Mouse (Mus musculus): Measurements from ENCODE around the gene Ccr6. TPM values are rescaled to one million over a fixed set of nuclear protein-coding genes. Genes with fewer than 3 reads are reported as not detected.
"Not testable (repeated sequence)": the region's sequence is repeated elsewhere in the genome, so short reads cannot be mapped to it uniquely, and the experiment has no call there.

Ccr6 gene
- polyA plus RNA-seq (2016; fragmentation: Nextera tagmentation; extraction: Ambion mirVana), result not detected in 2 replicates

DNA sequence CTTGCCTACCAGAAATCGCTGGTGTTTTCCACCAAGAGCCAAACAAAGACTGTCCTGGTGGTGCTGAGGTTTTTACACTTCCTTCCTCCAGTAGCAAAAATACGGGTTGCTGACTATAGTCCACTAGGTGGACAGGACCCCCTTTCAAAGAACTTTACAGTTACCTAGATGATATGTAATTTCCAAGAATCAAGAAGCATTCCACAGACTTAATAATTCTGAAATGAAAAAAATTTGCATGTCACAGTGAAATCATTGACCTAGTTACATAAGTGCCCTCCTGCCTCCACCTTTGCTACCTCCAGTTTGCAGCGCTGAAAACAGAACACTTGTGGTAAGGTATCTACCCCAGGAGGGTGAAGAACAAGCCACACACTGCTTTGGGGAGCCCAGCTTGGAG, at the start of gene Ccr6:
Gene Ccr6, plus strand, starts transcription at position 301 of the 400 bp plus-strand sequence.
- no peaks in the 10 kb centered on the region for H3K9me3 ChIP-seq
- H3K36me3 ChIP-seq (replicated peaks), result no peaks in the 10 kb centered on the region
- 80% methylated on average over 3 of the region's 3 CpGs for WGBS
- no peak for DNase-seq (ENCODE audit: low spot score)
- no peak within 1 kb of the TSS for H3K4me3 ChIP-seq
- no peak within 1 kb of the TSS for H3K27ac ChIP-seq (replicated peaks)
- H3K27me3 ChIP-seq (replicated peaks; ENCODE audit: low read depth, poor library complexity, severe bottlenecking), result no peaks in the 10 kb centered on the region
- no peaks in the 10 kb centered on the region for H3K4me1 ChIP-seq

DNA sequence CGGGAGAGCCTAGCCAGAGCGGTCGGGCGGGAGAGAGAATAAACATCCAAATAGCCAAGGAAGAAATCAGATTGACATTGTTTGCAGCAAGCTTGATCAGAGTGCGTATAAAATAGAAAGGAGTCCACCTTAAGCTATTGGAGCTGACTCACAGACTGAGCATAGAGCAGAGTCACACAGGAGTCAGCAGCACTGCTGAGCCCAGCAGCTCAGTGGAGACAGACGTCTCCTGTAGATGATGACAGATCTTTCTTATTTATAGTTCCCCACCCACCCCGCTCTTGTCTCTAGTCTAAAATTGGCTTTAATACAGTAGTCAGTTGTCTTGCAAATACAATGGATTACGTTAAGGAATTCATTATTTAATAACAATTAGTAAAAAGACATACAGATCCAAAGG, 42.2 kb upstream of the Ccr6 start:
- Histone ChIP-seq H3K4me1 (no peaks in the 10 kb centered on the region), H3K4me3 (no peak overlapping the region), H3K27me3 (replicated peaks; ENCODE audit: low read depth, poor library complexity, severe bottlenecking) (no peaks in the 10 kb centered on the region), H3K9me3 (no peaks in the 10 kb centered on the region), H3K27ac (replicated peaks) (no peak overlapping the region), H3K36me3 (replicated peaks) (peaks cover 85% of the 10 kb centered on the region)
- 91% methylated on average over 8 of the region's 8 CpGs for WGBS
- no peak for DNase-seq (ENCODE audit: low spot score)

DNA sequence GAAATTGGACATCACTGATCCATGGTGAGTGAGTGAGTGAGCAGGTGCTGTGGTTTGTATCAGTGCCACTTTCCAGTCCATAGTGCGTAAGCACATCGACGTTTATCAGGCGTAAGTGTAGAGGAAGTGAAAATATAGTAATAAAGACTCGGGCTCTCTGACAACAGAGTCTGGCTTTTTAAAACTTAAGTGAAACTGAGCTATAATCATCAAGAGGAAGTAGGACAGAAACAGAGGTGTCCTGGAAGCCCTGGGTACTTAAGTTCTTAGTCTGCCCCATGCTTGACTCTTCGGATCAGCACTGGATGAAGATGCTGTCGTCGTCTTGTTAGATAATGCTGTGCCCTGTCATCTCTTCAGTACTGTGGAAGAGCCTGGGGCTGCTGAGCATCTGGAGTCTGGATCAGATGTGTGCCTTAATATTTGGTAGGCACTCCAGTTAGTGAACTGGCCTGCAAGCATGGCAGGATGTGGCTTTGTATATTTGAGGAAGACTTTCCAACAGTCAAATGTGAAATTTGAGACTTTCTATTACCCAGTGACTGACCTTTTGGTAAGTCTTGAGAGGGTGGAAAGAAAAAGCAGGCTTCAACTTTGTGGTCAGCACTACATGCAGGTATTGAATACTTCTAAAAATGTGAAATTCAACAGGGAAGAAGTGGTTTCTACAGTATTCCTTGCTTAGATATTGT, 40.0 kb upstream of the Ccr6 start:
- Histone ChIP-seq H3K27me3 (replicated peaks; ENCODE audit: low read depth, poor library complexity, severe bottlenecking) (no peaks in the 10 kb centered on the region), H3K9me3 (no peaks in the 10 kb centered on the region), H3K4me1 (no peaks in the 10 kb centered on the region), H3K36me3 (replicated peaks) (peaks cover 64% of the 10 kb centered on the region), H3K4me3 (no peak overlapping the region), H3K27ac (replicated peaks) (no peak overlapping the region)
- DNase-seq (ENCODE audit: low spot score), result no peak
- 95% methylated on average over 8 of the region's 8 CpGs for WGBS

DNA sequence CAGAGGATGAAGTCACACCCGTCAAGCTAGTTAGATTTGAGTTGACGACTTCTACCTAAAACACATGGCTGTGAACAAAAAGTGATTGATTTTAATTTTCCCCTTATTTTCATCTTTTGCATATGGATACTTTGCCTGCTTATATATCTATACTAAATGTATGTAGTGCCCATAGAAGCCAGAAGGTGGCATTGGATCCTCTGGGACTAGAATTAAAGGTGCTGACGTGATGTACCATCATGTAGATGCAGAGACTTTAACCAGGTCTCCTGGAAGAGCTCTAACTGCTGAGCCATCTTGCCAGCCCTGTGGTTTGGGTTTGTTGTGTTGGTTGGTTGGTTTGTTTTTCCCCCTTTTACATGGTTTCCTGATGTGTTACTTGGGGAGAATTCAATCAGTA, 38.2 kb upstream of the Ccr6 start:
- no peak for DNase-seq (ENCODE audit: low spot score)
- Histone ChIP-seq H3K9me3 (no peaks in the 10 kb centered on the region), H3K27ac (replicated peaks) (no peak overlapping the region), H3K36me3 (replicated peaks) (peaks cover 47% of the 10 kb centered on the region), H3K4me1 (no peaks in the 10 kb centered on the region), H3K27me3 (replicated peaks; ENCODE audit: low read depth, poor library complexity, severe bottlenecking) (no peaks in the 10 kb centered on the region), H3K4me3 (no peak overlapping the region)
- 76% methylated on average over 3 of the region's 3 CpGs for WGBS

DNA sequence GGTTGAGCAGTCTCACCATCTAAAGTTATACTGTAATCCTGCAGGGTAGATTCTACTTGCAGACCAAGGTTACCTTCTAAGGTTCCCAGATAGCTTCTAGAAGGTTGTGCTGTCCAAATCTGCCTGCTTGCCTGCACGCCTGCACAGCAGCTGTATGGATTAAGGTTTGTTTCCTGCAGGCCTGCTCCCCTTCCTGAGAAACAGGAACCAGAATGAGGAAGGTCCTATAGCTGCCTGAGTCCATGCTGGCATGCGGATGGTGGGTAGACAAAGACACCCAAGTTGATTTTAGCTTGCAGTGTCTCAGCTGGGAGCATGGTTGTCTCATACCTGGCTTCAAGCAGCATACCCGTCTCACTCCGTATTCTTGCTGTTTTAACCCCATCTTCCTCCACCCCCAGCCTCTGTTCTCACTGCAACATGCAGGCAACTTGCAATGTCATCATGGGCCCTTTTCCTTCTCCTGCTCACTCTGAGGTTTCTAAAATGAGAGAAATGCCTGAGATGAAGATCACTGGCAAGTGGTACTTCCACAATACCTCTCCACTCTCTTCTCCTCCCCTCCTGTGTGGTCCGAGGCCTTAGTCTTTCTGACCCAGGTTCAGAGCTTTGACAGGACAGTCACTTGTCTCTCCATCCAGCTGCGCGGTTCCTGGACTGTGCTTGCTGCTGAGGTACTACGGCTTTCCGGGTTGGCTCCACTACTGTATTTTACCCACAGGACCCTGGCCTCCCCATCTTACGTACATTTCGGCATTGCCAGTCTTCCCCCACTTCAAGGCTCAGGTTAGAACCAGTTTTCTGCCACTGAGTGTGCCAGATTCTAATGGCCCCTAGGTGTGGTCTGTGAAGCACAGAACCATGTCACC, 36.5 kb upstream of the Ccr6 start:
- WGBS, result 89% methylated on average over 11 of the region's 11 CpGs
- Histone ChIP-seq H3K36me3 (replicated peaks) (peaks cover 32% of the 10 kb centered on the region), H3K27me3 (replicated peaks; ENCODE audit: low read depth, poor library complexity, severe bottlenecking) (no peaks in the 10 kb centered on the region), H3K4me1 (no peaks in the 10 kb centered on the region), H3K4me3 (no peak overlapping the region), H3K27ac (replicated peaks) (no peak overlapping the region), H3K9me3 (no peaks in the 10 kb centered on the region)
- no peak for DNase-seq (ENCODE audit: low spot score)

DNA sequence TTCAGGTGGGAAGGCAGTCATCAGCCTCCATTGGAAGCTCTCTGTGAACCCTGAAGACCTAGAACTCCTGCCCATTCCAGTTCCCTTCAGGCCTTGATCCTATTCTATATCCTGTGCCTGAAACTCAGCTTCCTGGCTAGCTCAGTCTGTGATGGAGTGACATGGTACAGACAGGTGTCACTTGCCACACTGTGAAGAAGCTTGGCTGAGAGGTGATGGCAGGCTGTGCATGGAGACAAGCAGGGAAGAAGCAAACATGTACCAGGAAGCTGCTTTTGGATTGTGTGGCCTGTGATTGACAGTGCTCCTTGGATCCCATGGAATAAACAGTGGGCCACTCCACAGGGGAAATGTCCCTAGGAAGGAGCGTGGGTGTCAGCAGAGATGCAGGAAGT, 35.9 kb upstream of the Ccr6 start:
- Histone ChIP-seq H3K36me3 (replicated peaks) (peaks cover 25% of the 10 kb centered on the region), H3K4me1 (no peaks in the 10 kb centered on the region), H3K9me3 (no peaks in the 10 kb centered on the region), H3K4me3 (no peak overlapping the region), H3K27me3 (replicated peaks; ENCODE audit: low read depth, poor library complexity, severe bottlenecking) (no peaks in the 10 kb centered on the region), H3K27ac (replicated peaks) (no peak overlapping the region)
- DNase-seq (ENCODE audit: low spot score), result no peak
- WGBS, result 78% methylated on average over 1 of the region's 1 CpGs

DNA sequence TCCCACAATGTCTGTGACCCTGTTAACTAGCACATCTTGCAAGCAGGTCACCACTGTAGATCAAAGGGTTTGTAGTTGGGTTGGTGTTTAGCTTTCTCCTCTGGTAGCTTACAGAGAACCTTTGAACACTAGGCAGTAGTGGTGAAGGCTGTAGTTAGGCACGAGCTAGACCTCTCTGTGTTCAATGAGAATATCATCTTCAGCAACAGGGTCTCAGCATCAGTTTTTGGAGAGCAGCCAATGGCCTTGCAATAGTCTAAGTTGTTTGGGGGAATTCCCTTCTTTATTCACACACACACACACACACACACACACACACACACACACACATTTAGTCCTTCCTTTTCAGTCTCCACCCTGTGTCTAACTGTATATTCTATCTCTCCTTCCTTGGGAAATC, 32.4 kb upstream of the Ccr6 start:
- no peaks in the 10 kb centered on the region for H3K4me1 ChIP-seq
- H3K27me3 ChIP-seq (replicated peaks; ENCODE audit: low read depth, poor library complexity, severe bottlenecking), result no peaks in the 10 kb centered on the region
- no peak for DNase-seq (ENCODE audit: low spot score)
- 74% methylated on average over 1 of the region's 1 CpGs for WGBS
- H3K27ac ChIP-seq (replicated peaks), result no peak overlapping the region
- H3K4me3 ChIP-seq, result no peak overlapping the region
- H3K36me3 ChIP-seq (replicated peaks), result no peaks in the 10 kb centered on the region
- no peaks in the 10 kb centered on the region for H3K9me3 ChIP-seq

DNA sequence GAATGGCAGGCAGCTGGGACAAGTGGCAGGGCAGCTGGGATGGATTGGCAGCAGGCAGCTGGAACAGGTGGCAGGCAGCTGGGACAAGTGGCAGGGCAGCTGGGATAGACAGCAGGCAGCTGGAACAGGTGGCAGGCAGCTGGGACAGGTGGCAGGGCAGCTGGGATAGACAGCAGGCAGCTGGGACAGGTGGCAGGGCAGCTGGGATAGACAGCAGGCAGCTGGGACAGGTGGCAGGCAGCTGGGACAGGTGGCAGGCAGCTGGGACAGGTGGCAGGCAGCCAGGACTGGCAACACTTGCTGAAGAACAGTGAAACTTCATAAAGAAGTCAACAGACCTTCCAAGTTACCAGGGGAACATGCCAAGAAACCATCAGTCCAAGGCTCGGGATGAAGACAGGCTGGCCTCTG, 30.6 kb upstream of the Ccr6 start:
- H3K4me3 ChIP-seq; DNase-seq (ENCODE audit: low spot score); H3K27me3 ChIP-seq (replicated peaks; ENCODE audit: low read depth, poor library complexity, severe bottlenecking); H3K27ac ChIP-seq (replicated peaks); H3K4me1 ChIP-seq; H3K36me3 ChIP-seq (replicated peaks); H3K9me3 ChIP-seq: not testable (repeated sequence)
- 80% methylated on average over 1 of the region's 1 CpGs for WGBS

DNA sequence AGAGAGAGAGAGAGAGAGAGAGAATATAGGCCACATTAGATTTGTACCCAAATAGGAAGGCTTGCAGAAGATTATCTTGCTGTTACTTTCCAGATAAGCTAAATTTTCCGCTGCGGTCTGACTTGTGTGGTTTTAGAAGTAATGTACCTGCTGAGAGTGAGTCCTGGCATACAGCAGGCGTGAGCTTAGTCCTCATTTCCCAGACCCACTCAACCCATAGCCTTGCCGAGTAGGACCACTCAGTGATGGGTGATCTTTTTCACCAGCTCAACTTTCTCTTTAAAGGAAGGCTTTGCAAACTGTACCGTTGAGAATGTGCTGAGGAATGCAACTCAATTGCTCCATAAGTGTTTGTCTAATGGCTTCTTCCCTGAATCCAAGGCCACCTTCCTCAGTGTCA, 29.2 kb upstream of the Ccr6 start:
- no peak overlapping the region for H3K27ac ChIP-seq (replicated peaks)
- H3K4me3 ChIP-seq, result no peak overlapping the region
- no peaks in the 10 kb centered on the region for H3K4me1 ChIP-seq
- no peaks in the 10 kb centered on the region for H3K36me3 ChIP-seq (replicated peaks)
- H3K27me3 ChIP-seq (replicated peaks; ENCODE audit: low read depth, poor library complexity, severe bottlenecking), result no peaks in the 10 kb centered on the region
- H3K9me3 ChIP-seq, result no peaks in the 10 kb centered on the region
- 88% methylated on average over 5 of the region's 5 CpGs for WGBS
- DNase-seq (ENCODE audit: low spot score), result no peak

DNA sequence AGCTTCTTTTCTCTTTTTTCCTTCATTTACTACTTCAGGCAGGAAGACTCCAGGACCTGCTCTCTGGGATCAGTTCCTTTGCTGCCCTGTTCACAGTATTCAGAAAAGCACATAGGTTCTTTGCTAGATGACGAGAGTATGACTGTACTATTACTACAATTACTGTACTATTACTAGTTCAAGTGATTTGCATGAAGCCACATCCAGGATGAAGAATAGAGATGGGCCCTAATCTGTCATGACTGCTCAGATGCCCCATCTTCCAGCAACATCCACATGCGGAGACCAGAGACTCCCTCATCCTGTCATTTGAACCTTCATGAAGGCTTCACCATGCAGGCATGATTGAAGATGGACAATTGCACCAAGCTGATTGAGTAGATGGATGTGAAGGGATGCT, 26.1 kb upstream of the Ccr6 start:
- Histone ChIP-seq H3K27ac (replicated peaks) (no peak overlapping the region), H3K4me3 (no peak overlapping the region), H3K36me3 (replicated peaks) (no peaks in the 10 kb centered on the region), H3K4me1 (no peaks in the 10 kb centered on the region), H3K27me3 (replicated peaks; ENCODE audit: low read depth, poor library complexity, severe bottlenecking) (no peaks in the 10 kb centered on the region), H3K9me3 (no peaks in the 10 kb centered on the region)
- 93% methylated on average over 2 of the region's 2 CpGs for WGBS
- DNase-seq (ENCODE audit: low spot score), result no peak

DNA sequence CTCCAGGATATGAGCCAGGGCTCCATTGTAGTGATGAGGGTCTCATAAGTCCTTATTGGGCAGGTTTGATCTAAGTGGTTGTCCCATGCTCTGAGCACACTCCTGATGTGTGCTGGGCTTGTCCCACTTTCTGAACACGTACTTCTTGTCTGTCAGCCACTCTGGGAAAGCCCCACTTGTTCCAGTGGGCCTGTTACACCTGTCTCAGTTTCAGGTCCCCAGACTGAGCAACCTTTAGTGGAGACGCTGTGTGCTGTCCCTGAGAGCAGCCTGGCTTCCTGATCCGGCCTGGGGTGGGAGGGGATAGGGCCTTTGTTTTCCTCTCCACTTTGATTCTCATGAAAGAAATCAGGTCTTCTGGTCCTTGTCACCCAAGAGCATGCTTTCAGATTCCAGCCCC, 25.7 kb upstream of the Ccr6 start:
- H3K36me3 ChIP-seq (replicated peaks), result no peaks in the 10 kb centered on the region
- WGBS, result 57% methylated on average over 3 of the region's 3 CpGs

DNA sequence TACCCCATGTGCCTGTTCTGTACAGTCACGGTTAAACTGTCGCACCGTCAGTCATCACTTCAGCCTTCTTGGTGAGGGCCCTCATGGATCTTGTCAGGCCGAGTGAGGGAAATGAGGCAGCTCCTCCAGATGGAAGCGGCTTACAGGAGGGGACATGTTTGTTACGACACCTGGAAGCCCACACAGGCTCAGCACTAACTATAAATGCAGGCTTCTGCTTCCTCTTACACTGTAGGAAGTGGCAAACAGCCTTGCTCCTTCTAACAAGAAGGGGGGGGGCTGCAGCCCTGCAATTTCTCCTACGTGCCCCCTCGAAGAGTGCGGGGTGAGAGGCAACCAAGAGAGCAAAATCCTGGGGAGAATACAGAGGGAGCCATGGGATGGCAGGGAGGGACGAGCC, 25.2 kb upstream of the Ccr6 start:
- no peak for DNase-seq (ENCODE audit: low spot score)
- Histone ChIP-seq H3K4me1 (no peaks in the 10 kb centered on the region), H3K36me3 (replicated peaks) (no peaks in the 10 kb centered on the region), H3K27me3 (replicated peaks; ENCODE audit: low read depth, poor library complexity, severe bottlenecking) (no peaks in the 10 kb centered on the region), H3K9me3 (no peaks in the 10 kb centered on the region; the same call in 1 of the 2 replicates), H3K4me3 (no peak overlapping the region), H3K27ac (replicated peaks) (no peak overlapping the region)
- WGBS, result 88% methylated on average over 10 of the region's 10 CpGs

More for the DNA sequence above, 25.7 kb upstream of the Ccr6 start:
- no peaks in the 10 kb centered on the region for H3K9me3 ChIP-seq
- H3K4me1 ChIP-seq, result no peaks in the 10 kb centered on the region
- DNase-seq (ENCODE audit: low spot score), result no peak
- H3K27me3 ChIP-seq (replicated peaks; ENCODE audit: low read depth, poor library complexity, severe bottlenecking), result no peaks in the 10 kb centered on the region
- no peak overlapping the region for H3K27ac ChIP-seq (replicated peaks)
- no peak overlapping the region for H3K4me3 ChIP-seq

DNA sequence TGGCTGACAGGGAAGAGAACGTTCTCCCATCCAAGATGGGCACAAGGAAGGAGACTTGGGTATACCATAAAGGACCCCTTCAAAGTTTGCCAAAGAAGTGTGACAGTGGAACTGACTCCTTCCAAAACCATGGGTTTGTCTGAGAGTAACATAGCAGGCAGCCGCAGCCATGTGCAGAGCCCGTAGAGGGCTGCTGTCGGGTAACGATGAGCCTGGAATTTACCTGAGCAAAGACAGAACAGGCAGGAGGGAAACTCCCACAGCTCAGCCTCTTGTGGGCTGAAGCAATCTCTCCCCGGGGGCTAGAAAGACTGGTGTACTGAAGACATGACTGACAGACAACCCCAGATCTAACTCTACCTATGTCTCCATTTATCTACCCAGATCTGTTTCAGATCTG, 24.4 kb upstream of the Ccr6 start:
- H3K36me3 ChIP-seq (replicated peaks), result no peaks in the 10 kb centered on the region
- DNase-seq (ENCODE audit: low spot score), result no peak
- no peaks in the 10 kb centered on the region; the same call in 1 of the 2 replicates for H3K9me3 ChIP-seq
- H3K27me3 ChIP-seq (replicated peaks; ENCODE audit: low read depth, poor library complexity, severe bottlenecking), result no peaks in the 10 kb centered on the region
- 87% methylated on average over 6 of the region's 6 CpGs for WGBS
- H3K4me1 ChIP-seq, result no peaks in the 10 kb centered on the region
- H3K27ac ChIP-seq (replicated peaks), result no peak overlapping the region
- no peak overlapping the region for H3K4me3 ChIP-seq
